Mouse (Mus musculus) liver, embryonic 15.5 days (tissue): ENCODE measurements around the gene Hoxc11. TPM values are rescaled to one million over a fixed set of nuclear protein-coding genes. Genes with fewer than 3 reads are reported as not detected.

Experiments used
- ATAC-seq: fragments of 200-750 bp; cut with Nextera tagmentation; 2 replicates; pipeline ENCODE4 v1.8.0; 2017; ENCODE audit warnings: moderate number of reproducible peaks, mild to moderate bottlenecking, moderate library complexity; ENCODE audit not compliant: insufficient read depth
- H3K27ac ChIP-seq: fragments of 300-500 bp; sonication (generic); replicated peaks from 2 replicates; pipeline ENCODE4 v1.5.1; 2015; ENCODE audit warnings: mild to moderate bottlenecking, inconsistent platforms
- H3K27me3 ChIP-seq: fragments of 300-500 bp; sonication (generic); 2 replicates; pipeline ENCODE4 v1.6.1; 2015; ENCODE audit warnings: mild to moderate bottlenecking, inconsistent platforms
- H3K36me3 ChIP-seq: fragments of 300-500 bp; sonication (generic); replicated peaks from 2 replicates; pipeline ENCODE4 v1.6.1; 2015; ENCODE audit warnings: moderate library complexity, mild to moderate bottlenecking, inconsistent platforms
- H3K4me1 ChIP-seq: fragments of 300-500 bp; sonication (generic); replicated peaks from 2 replicates; pipeline ENCODE4 v1.6.1; 2015; ENCODE audit warnings: inconsistent platforms
- H3K4me2 ChIP-seq: fragments of 300-500 bp; sonication (generic); 2 replicates; pipeline ENCODE4 v1.6.1; 2015; ENCODE audit warnings: moderate library complexity, mild to moderate bottlenecking, inconsistent platforms
- H3K4me3 ChIP-seq: fragments of 300-500 bp; sonication (generic); replicated peaks from 2 replicates; pipeline ENCODE4 v1.5.1; 2015; ENCODE audit warnings: mild to moderate bottlenecking, inconsistent platforms
- H3K9ac ChIP-seq: fragments of 300-500 bp; sonication (generic); 2 replicates; pipeline ENCODE4 v1.6.1; 2015; ENCODE audit warnings: moderate library complexity, mild to moderate bottlenecking, inconsistent platforms
- H3K9me3 ChIP-seq: fragments of 300-500 bp; sonication (generic); replicated peaks from 2 replicates; pipeline ENCODE4 v1.6.1; 2016; ENCODE audit warnings: inconsistent platforms
- WGBS: fragments of 180-500 bp; shearing (Covaris S2); methylation state at CpG from one replicate; pipeline ENCODE4 v1.1.7; 2015; ENCODE audit warnings: mixed read lengths; ENCODE audit not compliant: insufficient replicate concordance; 5-methylcytosine and 5-hydroxymethylcytosine counted together
- polyA plus RNA-seq: library from polyadenylated mRNA; unstranded; fragments of >200 nt; fragmentation: Nextera tagmentation; extraction: Ambion mirVana; gene quantifications from 2 replicates; pipeline ENCODE4 v1.2.1, GENCODE M21; 2015

Gene Hoxc11
- polyA plus RNA-seq, 1 experiment from 2014 or later: not detected

DNA sequence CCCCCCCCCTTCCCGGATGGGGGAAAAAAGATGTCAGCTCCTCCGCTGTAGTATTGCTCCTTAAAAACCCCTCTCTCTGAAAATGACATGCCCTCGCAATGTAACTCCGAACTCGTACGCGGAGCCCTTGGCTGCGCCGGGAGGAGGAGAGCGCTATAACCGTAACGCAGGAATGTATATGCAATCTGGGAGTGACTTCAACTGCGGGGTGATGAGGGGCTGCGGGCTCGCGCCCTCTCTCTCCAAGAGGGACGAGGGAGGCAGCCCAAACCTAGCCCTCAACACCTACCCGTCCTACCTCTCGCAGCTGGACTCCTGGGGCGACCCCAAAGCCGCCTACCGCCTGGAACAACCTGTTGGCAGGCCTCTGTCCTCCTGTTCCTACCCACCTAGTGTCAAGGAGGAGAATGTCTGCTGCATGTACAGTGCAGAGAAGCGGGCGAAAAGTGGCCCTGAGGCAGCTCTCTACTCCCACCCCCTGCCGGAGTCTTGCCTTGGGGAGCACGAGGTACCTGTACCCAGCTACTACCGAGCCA lies 12.6 kb downstream of the Hoxc11 start, which contains the start of gene Hoxc10:
Hoxc10 (plus strand) TSS at position 21 of the 536 bp plus-strand sequence.
- no peak for ATAC-seq
- Histone ChIP-seq H3K4me2 (no peak within 1 kb of the TSS), H3K4me3 (no peak within 1 kb of the TSS)

GRCm38 (mm10) chr15:102967312-102967510 lies 13.0 kb downstream of the Hoxc11 start, which contains the start of gene Hoxc5:
TSS of gene Hoxc5 (plus strand) at chr15:102967443.
- no peak within 1 kb of the TSS for H3K4me2 ChIP-seq
- no peaks in the 10 kb centered on the region for H3K36me3 ChIP-seq
- H3K4me3 ChIP-seq: no peak within 1 kb of the TSS
- ATAC-seq: no peak
- H3K4me1 ChIP-seq: no peaks in the 10 kb centered on the region; the same call in 1 of the 2 replicates
- no peak within 1 kb of the TSS for H3K27ac ChIP-seq
- WGBS: 4% methylated on average over 12 of the region's 12 CpGs
- no peak within 1 kb of the TSS for H3K9ac ChIP-seq
- no peaks in the 10 kb centered on the region for H3K9me3 ChIP-seq
- H3K27me3 ChIP-seq: peaks cover 99% of the 10 kb centered on the region

More for the DNA sequence above, 12.6 kb downstream of the Hoxc11 start, which contains the start of gene Hoxc10:
- Histone ChIP-seq H3K27ac (no peak within 1 kb of the TSS), H3K9me3 (no peaks in the 10 kb centered on the region), H3K36me3 (no peaks in the 10 kb centered on the region), H3K4me1 (no peaks in the 10 kb centered on the region; the same call in 1 of the 2 replicates), H3K27me3 (peaks cover 98% of the 10 kb centered on the region), H3K9ac (no peak within 1 kb of the TSS)
- 3% methylated on average over 27 of the region's 27 CpGs for WGBS

DNA sequence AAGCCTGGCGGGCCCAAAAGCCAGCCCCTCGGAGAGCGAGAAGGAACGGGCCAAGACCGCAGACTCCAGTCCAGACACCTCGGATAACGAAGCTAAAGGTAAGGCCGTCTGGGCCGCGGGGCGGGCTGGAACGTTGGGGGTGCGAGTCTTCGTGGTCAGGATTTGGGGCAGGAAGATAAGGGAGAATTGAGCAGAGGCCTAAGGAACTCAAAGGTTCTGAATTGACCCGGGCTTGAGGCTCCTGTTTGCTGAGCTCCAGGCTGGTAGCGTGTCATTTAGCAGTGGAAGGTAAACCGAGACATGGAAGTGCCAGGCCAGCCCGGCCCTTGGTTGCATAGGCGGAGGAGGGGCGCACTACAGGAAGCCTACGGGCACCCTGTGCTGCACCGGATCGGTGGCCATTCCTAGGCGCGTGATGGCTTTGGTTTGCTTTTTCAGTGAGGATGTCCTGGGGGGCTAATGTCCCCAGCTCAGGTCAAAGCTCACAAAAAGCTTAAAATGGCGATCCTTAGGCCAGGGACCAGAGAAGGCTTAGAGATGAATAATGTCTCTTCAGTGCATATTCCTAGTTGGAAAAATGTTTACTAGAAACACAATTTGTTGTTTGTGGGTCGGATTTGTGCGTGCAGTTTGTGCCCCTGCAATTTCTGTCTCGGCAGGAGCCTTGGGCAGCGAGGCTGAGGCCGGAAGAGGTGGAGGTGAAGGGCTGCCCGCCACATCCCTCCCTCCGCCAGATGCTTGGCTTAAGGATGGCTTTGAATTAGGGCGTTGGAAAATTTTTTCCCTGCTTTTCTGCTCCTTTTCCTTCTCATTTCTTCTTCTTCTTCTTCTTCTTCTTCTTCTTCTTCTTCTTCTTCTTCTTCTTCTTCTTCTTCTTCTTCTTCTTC lies 13.5 kb downstream of the Hoxc11 start:
- ATAC-seq: no peak
- Histone ChIP-seq H3K9me3 (no peaks in the 10 kb centered on the region), H3K9ac (no peak overlapping the region), H3K4me2 (no peak overlapping the region), H3K4me3 (no peak overlapping the region), H3K27me3 (peaks cover 99% of the 10 kb centered on the region), H3K27ac (no peak overlapping the region), H3K4me1 (no peaks in the 10 kb centered on the region; the same call in 1 of the 2 replicates), H3K36me3 (no peaks in the 10 kb centered on the region)
- WGBS: 3% methylated on average over 34 of the region's 34 CpGs

- Histone ChIP-seq H3K4me2 (no peak overlapping the region), H3K9me3 (no peaks in the 10 kb centered on the region), H3K4me3 (no peak overlapping the region), H3K36me3 (no peaks in the 10 kb centered on the region), H3K27me3 (peaks cover 99% of the 10 kb centered on the region), H3K27ac (no peak overlapping the region), H3K9ac (no peak overlapping the region), H3K4me1 (no peaks in the 10 kb centered on the region; the same call in 1 of the 2 replicates)
- no peak for ATAC-seq
- 14% methylated on average over 1 of the region's 1 CpGs for WGBS
Measured at GRCm38 (mm10) chr15:102969296-102969695, 15.1 kb downstream of the Hoxc11 start.

DNA sequence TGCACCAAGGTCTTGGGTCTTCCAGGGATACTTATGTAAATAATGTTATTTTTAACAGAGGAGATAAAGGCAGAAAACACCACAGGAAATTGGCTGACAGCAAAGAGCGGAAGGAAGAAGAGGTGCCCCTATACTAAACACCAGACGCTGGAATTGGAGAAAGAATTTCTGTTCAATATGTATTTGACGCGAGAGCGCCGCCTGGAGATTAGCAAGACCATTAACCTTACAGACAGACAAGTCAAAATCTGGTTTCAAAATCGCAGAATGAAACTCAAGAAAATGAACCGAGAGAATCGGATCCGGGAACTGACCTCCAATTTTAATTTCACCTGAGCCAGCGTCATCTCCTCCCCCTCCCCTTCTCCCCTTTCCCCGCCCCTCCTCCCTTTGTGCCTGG lies 16.5 kb downstream of the Hoxc11 start:
- Histone ChIP-seq H3K9me3 (no peaks in the 10 kb centered on the region), H3K27me3 (peaks cover 99% of the 10 kb centered on the region), H3K9ac (no peak overlapping the region), H3K4me3 (no peak overlapping the region), H3K4me1 (no peaks in the 10 kb centered on the region; the same call in 1 of the 2 replicates), H3K4me2 (no peak overlapping the region), H3K36me3 (no peaks in the 10 kb centered on the region), H3K27ac (no peak overlapping the region)
- ATAC-seq: no peak
- 2% methylated on average over 12 of the region's 12 CpGs for WGBS

DNA sequence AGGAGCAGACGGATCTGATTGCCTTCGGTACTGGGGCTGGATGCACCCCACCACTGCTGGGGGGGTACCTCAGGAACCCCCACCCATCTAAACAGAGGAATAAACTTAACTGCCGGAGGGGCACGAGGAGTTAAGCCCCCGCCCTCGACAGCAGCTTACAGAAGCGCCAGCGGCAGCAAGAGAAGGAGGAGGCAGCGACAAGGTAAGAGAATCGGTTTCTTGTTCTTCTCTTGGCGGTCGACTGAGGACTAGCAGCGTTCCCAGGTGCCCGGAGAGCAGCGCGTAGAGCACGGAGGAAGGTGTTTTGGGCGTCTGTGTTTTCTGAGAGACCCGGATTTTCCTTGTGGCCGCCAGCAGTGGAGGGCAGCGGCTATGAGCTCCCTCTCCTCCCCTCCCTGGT lies 18.0 kb downstream of the Hoxc11 start:
- H3K4me3 ChIP-seq: no peak overlapping the region
- H3K9ac ChIP-seq: no peak overlapping the region
- peaks cover 3% of the 10 kb centered on the region; the same call in 1 of the 2 replicates for H3K4me1 ChIP-seq
- no peak for ATAC-seq
- H3K27ac ChIP-seq: no peak overlapping the region
- peaks cover 99% of the 10 kb centered on the region for H3K27me3 ChIP-seq
- H3K9me3 ChIP-seq: no peaks in the 10 kb centered on the region
- H3K4me2 ChIP-seq: no peak overlapping the region
- 2% methylated on average over 21 of the region's 21 CpGs for WGBS
- H3K36me3 ChIP-seq: no peaks in the 10 kb centered on the region

GRCm38 (mm10) chr15:102972753-102973152 lies 18.5 kb downstream of the Hoxc11 start:
- Histone ChIP-seq H3K4me1 (peaks cover 3% of the 10 kb centered on the region; the same call in 1 of the 2 replicates), H3K36me3 (no peaks in the 10 kb centered on the region), H3K9me3 (no peaks in the 10 kb centered on the region), H3K4me3 (no peak overlapping the region), H3K27ac (no peak overlapping the region), H3K27me3 (peaks cover 99% of the 10 kb centered on the region), H3K4me2 (no peak overlapping the region), H3K9ac (no peak overlapping the region)
- WGBS: 2% methylated on average over 6 of the region's 6 CpGs
- no peak for ATAC-seq

DNA sequence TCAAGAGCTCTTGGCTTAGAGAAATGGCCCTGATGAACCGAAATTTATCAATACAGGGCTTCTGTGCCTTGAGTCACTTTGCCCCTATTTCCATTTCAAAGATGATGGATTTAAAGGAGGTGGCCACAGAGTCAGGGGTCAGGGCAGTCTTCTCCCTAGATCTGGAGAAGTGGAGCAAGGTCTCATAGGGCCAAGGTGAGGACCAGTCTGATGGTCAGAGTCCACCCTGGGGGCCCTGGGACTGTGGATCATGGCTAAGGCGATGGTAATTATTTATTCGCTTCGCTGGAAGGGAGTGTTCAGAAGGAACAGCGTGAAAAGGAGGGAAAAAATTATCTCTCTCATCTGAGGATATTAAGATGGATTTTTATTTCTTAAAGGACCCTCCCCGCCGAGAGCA lies 20.8 kb downstream of the Hoxc11 start:
- no peaks in the 10 kb centered on the region for H3K36me3 ChIP-seq
- 4% methylated on average over 7 of the region's 7 CpGs for WGBS
- no peak overlapping the region for H3K4me2 ChIP-seq
- H3K9ac ChIP-seq: no peak overlapping the region
- H3K9me3 ChIP-seq: no peaks in the 10 kb centered on the region
- no peak overlapping the region for H3K27ac ChIP-seq
- H3K4me1 ChIP-seq: peaks cover 3% of the 10 kb centered on the region; the same call in 1 of the 2 replicates
- H3K27me3 ChIP-seq: peaks cover 100% of the 10 kb centered on the region
- no peak for ATAC-seq
- no peak overlapping the region for H3K4me3 ChIP-seq

DNA sequence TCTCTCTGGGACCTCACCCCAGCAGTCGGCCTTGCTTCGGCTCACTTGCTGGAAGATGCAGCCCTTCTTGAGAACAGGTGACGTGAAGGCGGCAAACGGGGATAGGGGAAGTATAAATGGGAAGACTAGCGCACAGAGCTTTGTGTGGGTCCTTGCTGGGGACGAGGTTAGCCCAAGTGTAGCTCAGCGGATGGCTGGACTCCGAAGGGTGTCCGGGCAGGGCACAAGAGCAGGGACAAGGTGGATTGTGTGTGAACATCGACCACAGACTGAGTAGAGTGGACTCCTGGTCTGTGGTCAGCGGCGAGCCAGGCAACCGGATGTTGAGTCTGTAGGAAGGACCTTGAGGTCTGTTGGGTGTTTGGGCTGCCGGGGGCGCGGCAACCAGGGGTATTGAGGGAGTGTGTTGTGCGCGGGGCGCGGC lies 21.5 kb downstream of the Hoxc11 start:
- no peak for ATAC-seq
- H3K9ac ChIP-seq: no peak overlapping the region
- no peak overlapping the region for H3K4me2 ChIP-seq
- no peaks in the 10 kb centered on the region for H3K36me3 ChIP-seq
- H3K4me1 ChIP-seq: peaks cover 3% of the 10 kb centered on the region; the same call in 1 of the 2 replicates
- H3K27me3 ChIP-seq: peaks cover 100% of the 10 kb centered on the region
- WGBS: under 1% methylated on average over 21 of the region's 21 CpGs
- no peak overlapping the region for H3K27ac ChIP-seq
- no peak overlapping the region for H3K4me3 ChIP-seq
- H3K9me3 ChIP-seq: no peaks in the 10 kb centered on the region

- no peaks in the 10 kb centered on the region for H3K36me3 ChIP-seq
- H3K4me2 ChIP-seq: peak within 1 kb of the TSS; percentile 30
- H3K27me3 ChIP-seq: peaks cover 100% of the 10 kb centered on the region
- no peak within 1 kb of the TSS for H3K27ac ChIP-seq
- peak within 1 kb of the TSS; percentile 8; the same call in 1 of the 2 replicates for H3K4me3 ChIP-seq
- H3K4me1 ChIP-seq: peaks cover 3% of the 10 kb centered on the region; the same call in 1 of the 2 replicates
- no peak for ATAC-seq
- under 1% methylated on average over 18 of the region's 20 CpGs for WGBS
- H3K9ac ChIP-seq: no peak within 1 kb of the TSS
- no peaks in the 10 kb centered on the region for H3K9me3 ChIP-seq
Measured at GRCm38 (mm10) chr15:102976171-102976570, 21.9 kb downstream of the Hoxc11 start, which contains the start of gene Hoxc9. TSS of gene Hoxc9 (plus strand) at chr15:102976439.

- ATAC-seq: no peak
- no peaks in the 10 kb centered on the region for H3K36me3 ChIP-seq
- WGBS: 2% methylated on average over 37 of the region's 37 CpGs
- peaks cover 100% of the 10 kb centered on the region for H3K27me3 ChIP-seq
- H3K9me3 ChIP-seq: no peaks in the 10 kb centered on the region
- H3K4me2 ChIP-seq: peak overlapping the region; percentile 30
- peaks cover 6% of the 10 kb centered on the region; the same call in 1 of the 2 replicates for H3K4me1 ChIP-seq
- H3K4me3 ChIP-seq: peak overlapping the region; percentile 8; the same call in 1 of the 2 replicates
- H3K27ac ChIP-seq: no peak overlapping the region
- H3K9ac ChIP-seq: no peak overlapping the region
Measured at GRCm38 (mm10) chr15:102976631-102977422, 22.6 kb downstream of the Hoxc11 start.
